Comparison of ENCODE assay signal across 16 mouse cellular contexts in the genomic region with DNA sequence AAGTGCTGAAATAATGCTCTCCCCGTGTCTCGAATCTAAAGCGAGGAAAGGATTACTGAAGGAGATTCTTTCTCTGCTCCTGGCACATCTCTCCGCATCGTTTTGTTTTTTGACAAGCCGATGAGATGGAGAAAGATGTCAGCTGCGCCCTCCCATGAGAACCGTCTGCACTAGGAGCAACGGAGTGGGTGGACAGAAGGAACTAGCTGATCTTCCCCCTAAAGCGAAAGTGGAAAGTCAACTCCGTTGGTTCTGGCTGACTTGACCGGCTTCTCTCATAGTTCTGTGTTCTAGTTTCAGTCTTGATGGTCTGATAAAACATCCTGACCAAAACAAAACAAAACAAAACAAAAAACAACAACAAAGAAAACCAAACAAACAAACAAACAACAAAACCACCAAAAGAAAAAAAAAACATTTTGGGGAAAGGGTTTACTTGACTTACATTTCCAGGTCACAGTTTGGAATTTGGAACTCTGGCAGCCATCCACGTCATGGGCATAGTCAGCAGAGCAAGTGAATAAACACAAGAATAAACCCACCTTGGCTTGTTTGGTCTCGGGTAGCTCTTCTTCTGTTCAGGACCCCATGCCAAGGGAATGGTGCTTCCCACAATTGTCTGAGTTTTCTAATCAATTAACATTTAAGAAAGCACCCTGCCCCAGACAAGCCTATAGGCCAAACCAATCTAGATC. TPM values are rescaled to one million over a fixed set of nuclear protein-coding genes. Genes with fewer than 3 reads are reported as not detected.
A peak's percentile ranks its signal among the peaks of the same experiment; 100 is the strongest.
DNase-seq lines count a peak whose midpoint lies in the region; ATAC-seq and TF ChIP-seq lines count a peak whose summit lies in the region.
"Had no signal": no experiment of that assay in that cellular context is flagged by ENCODE, and none has a peak within 500 bp of the region (broad histone marks: within the 10 kb centered on the region; RNA-seq: fewer than 3 reads in every experiment).

No protein-coding gene starts in this region.

- TF ChIP-seq EP300 in CH12.LX (IDR thresholded peaks at IDR 0.05; ENCODE audit: low read length), result no peak

- no peak for TF ChIP-seq CTCF in CH12.LX (conservative IDR thresholded peaks at IDR 0.05 in 1 of 2, IDR thresholded peaks at IDR 0.05 in 1 of 2; ENCODE audit: low read depth in 2 of 2, low read length in 2 of 2)
- no peak for TF ChIP-seq CTCF in thymus, adult 2 months (IDR thresholded peaks at IDR 0.05; ENCODE audit: borderline replicate concordance, control insufficient read depth, extremely low read depth, insufficient read depth, low read length, poor library complexity)

- H3K27ac ChIP-seq in heart, embryonic 12.5 days (ENCODE audit: poor library complexity, severe bottlenecking), result no peak overlapping the region
- no peak overlapping the region for H3K27ac ChIP-seq in CH12.LX (ENCODE audit: insufficient read depth, low read depth)
- H3K27ac ChIP-seq in heart, embryonic 16.5 days (ENCODE audit: low read length), result no peak overlapping the region
- no peak overlapping the region for H3K27ac ChIP-seq in thymus, adult 2 months (ENCODE audit: control insufficient read depth, insufficient read depth, low read length)
- H3K27ac ChIP-seq: heart, embryonic 13.5 days; hindbrain, embryonic 12.5 days had no signal

- dilution Hi-C loops in CH12.LX (cut with MboI; ENCODE audit: extremely low pct_ligation_motif_present, extremely low pct_unique_long_range_greater_than_20kb, low sequenced_read_pairs), result no loop called here

- in situ Hi-C loops in CH12.LX (cut with MboI; ENCODE audit: low pct_ligation_motif_present, low pct_unique_long_range_greater_than_20kb, low sequenced_read_pairs), result no loop called here

- H3K4me2 ChIP-seq in heart, embryonic 12.5 days, result no peak overlapping the region
- peak overlapping the region; percentile 59; the same call in 1 of the 2 replicates for H3K4me2 ChIP-seq in CH12.LX (ENCODE audit: insufficient read depth, low read depth, poor library complexity, severe bottlenecking)
- H3K4me2 ChIP-seq in heart, embryonic 16.5 days (ENCODE audit: low read depth, low read length), result 0 out of 2 replicates have a peak overlapping the region, but pooled peaks have one; percentile 21
- H3K4me2 ChIP-seq: heart, embryonic 13.5 days; hindbrain, embryonic 12.5 days; lung, embryonic 14.5 days had no signal

- no peak overlapping the region for H3K9ac ChIP-seq in heart, embryonic 12.5 days
- no peak overlapping the region for H3K9ac ChIP-seq in CH12.LX (ENCODE audit: insufficient read depth, low read depth)
- H3K9ac ChIP-seq in heart, embryonic 16.5 days (ENCODE audit: low read length), result no peak overlapping the region
- H3K9ac ChIP-seq: heart, embryonic 13.5 days; hindbrain, embryonic 12.5 days; lung, embryonic 14.5 days had no signal

- H3K36me3 ChIP-seq in heart, embryonic 12.5 days, result no peaks in the 10 kb centered on the region
- H3K36me3 ChIP-seq in CH12.LX (replicated peaks in 1 of 2; ENCODE audit: control insufficient read depth in 1 of 2, insufficient read depth in 1 of 2, low read length in 1 of 2), result no peaks in the 10 kb centered on the region
- H3K36me3 ChIP-seq in heart, embryonic 16.5 days (ENCODE audit: control insufficient read depth, insufficient read depth), result no peaks in the 10 kb centered on the region
- no peaks in the 10 kb centered on the region for H3K36me3 ChIP-seq in thymus, adult 2 months (ENCODE audit: control insufficient read depth, insufficient read depth, low read length)
- H3K36me3 ChIP-seq: heart, embryonic 13.5 days; hindbrain, embryonic 12.5 days had no signal

- WGBS in heart, embryonic 12.5 days, result 78% methylated on average over 14 of the region's 14 CpGs
- WGBS in heart, embryonic 16.5 days, result 71% methylated on average over 14 of the region's 14 CpGs
- 88% methylated on average over 14 of the region's 14 CpGs for WGBS in thymus, adult 2 months

- H3K79me2 ChIP-seq in CH12.LX (replicated peaks; ENCODE audit: control insufficient read depth, extremely low read depth, insufficient read depth, poor library complexity, severe bottlenecking), result no peaks in the 10 kb centered on the region

- no peak for TF ChIP-seq RAD21 in CH12.LX (IDR thresholded peaks at IDR 0.05; ENCODE audit: low read depth, low read length)

- no peak overlapping the region for H3K4me3 ChIP-seq in heart, embryonic 12.5 days
- no peak overlapping the region for H3K4me3 ChIP-seq in CH12.LX (replicated peaks in 1 of 3; ENCODE audit: low read depth in 2 of 3, low read length in 2 of 3, poor library complexity in 1 of 3)
- no peak overlapping the region for H3K4me3 ChIP-seq in heart, embryonic 16.5 days (ENCODE audit: low read length)
- H3K4me3 ChIP-seq in thymus, adult 2 months (ENCODE audit: control insufficient read depth, insufficient read depth, low read length), result no peak overlapping the region
- H3K4me3 ChIP-seq: erythroblast, embryonic 14.5 days; heart, embryonic 13.5 days; hindbrain, embryonic 12.5 days had no signal

- no peak for ATAC-seq in heart, embryonic 12.5 days (ENCODE audit: insufficient number of reproducible peaks, low FRiP score)
- no peak for ATAC-seq in heart, embryonic 16.5 days (replicated peaks; ENCODE audit: extremely low read depth, insufficient read depth, low FRiP score)
- ATAC-seq: forebrain, embryonic 14.5 days; inflammation-experienced regulatory T-cells, adult 6 months had no signal

- no peaks in the 10 kb centered on the region for H3K9me3 ChIP-seq in heart, embryonic 12.5 days (replicated peaks)
- H3K9me3 ChIP-seq in CH12.LX (replicated peaks; ENCODE audit: low read length), result no peaks in the 10 kb centered on the region
- no peaks in the 10 kb centered on the region; the same call in 1 of the 2 replicates for H3K9me3 ChIP-seq in heart, embryonic 16.5 days (replicated peaks; ENCODE audit: control insufficient read depth, low read length)

- no peaks in the 10 kb centered on the region for H3K4me1 ChIP-seq in heart, embryonic 12.5 days (replicated peaks)
- H3K4me1 ChIP-seq in CH12.LX (ENCODE audit: control insufficient read depth in 1 of 2, insufficient read depth in 2 of 2), result peaks cover 0 to 4% of the 10 kb centered on the region in 2 experiments; a peak in 1 of 4 replicates
- H3K4me1 ChIP-seq in heart, embryonic 16.5 days (ENCODE audit: control insufficient read depth, insufficient read depth, low read length), result no peaks in the 10 kb centered on the region
- no peaks in the 10 kb centered on the region for H3K4me1 ChIP-seq in thymus, adult 2 months (replicated peaks; ENCODE audit: control insufficient read depth, insufficient read depth, low read length)
- H3K4me1 ChIP-seq: heart, embryonic 13.5 days; hindbrain, embryonic 12.5 days had no signal

- H3K27me3 ChIP-seq in heart, embryonic 12.5 days (replicated peaks), result no peaks in the 10 kb centered on the region
- no peaks in the 10 kb centered on the region for H3K27me3 ChIP-seq in CH12.LX (replicated peaks)
- no peaks in the 10 kb centered on the region for H3K27me3 ChIP-seq in heart, embryonic 16.5 days (ENCODE audit: control insufficient read depth, insufficient read depth, low read length)
- no peaks in the 10 kb centered on the region for H3K27me3 ChIP-seq in thymus, adult 2 months (ENCODE audit: control insufficient read depth, insufficient read depth, low read length)
- H3K27me3 ChIP-seq: heart, embryonic 13.5 days; hindbrain, embryonic 12.5 days had no signal

- TF ChIP-seq POLR2A in CH12.LX (IDR thresholded peaks at IDR 0.05; ENCODE audit: low read depth, low read length), result no peak
- no peak for TF ChIP-seq POLR2A in thymus, adult 2 months (IDR thresholded peaks at IDR 0.05; ENCODE audit: control insufficient read depth, extremely low read depth, insufficient read depth, low read length, poor library complexity)

- peak; percentile 49 to 60 for DNase-seq in heart, adult 18-20 months
- DNase-seq in kidney, postnatal 36 days, result peak; percentile 29 to 73
- DNase-seq in kidney, postnatal 10 days, result no peak
- DNase-seq in CH12.LX (ENCODE audit: extremely low read depth), result no peak
- no peak for DNase-seq in thymus, adult 2 months
- DNase-seq: embryo, embryonic 11 days; kidney, postnatal 4 days; lung, embryonic 14.5 days had no signal

TF ChIP-seq in CH12.LX, 34 proteins besides CTCF, POLR2A, EP300 and RAD21:
- TF ChIP-seq ETS1 (conservative IDR thresholded peaks at IDR 0.05; ENCODE audit: low read depth, low read length) (no peak), MAX (IDR thresholded peaks at IDR 0.05; ENCODE audit: low read length) (no peak), MAZ (IDR thresholded peaks at IDR 0.05; ENCODE audit: low read depth, low read length) (no peak)
TF ChIP-seq in CH12.LX: peak in this region for 0.

RNA-seq across cellular contexts. Expression of a gene that starts 25.4 kb away (rescaled TPM):
- total RNA-seq in heart, adult 18-20 months (2021), result under 1 TPM; 0.74 to 0.82 TPM
- 48.8 and 51.8 TPM in 2 replicates for polyA plus RNA-seq in heart, embryonic 12.5 days (2016; fragmentation: Nextera tagmentation; extraction: Ambion mirVana)
- total RNA-seq in CH12.LX (2012; rRNA removed) (16.0 and 19.6 TPM in 2 replicates), CH12.LX (2014; rRNA removed) (22.8 and 24.3 TPM in 2 replicates)
- 27.8 and 35.5 TPM in 2 replicates for polyA plus RNA-seq in CH12.LX (2012; ENCODE audit: insufficient read length, low read depth)
- polyA plus RNA-seq in heart, embryonic 16.5 days (2015; fragmentation: Nextera tagmentation; extraction: Ambion mirVana), result 43.0 and 44.8 TPM in 2 replicates
- polyA plus RNA-seq in thymus, adult 2 months (2012; rRNA removed), result 8.2 and 8.3 TPM in 2 replicates
- total RNA-seq: liver, adult 2 months had no signal

RNA-seq across cellular contexts. Expression of a gene that starts 53.3 kb away (rescaled TPM):
- 10 to 100 TPM; 53.9 to 58.2 TPM for total RNA-seq in heart, adult 18-20 months (2021)
- polyA plus RNA-seq in heart, embryonic 12.5 days (2016; fragmentation: Nextera tagmentation; extraction: Ambion mirVana), result 175 and 179 TPM in 2 replicates
- total RNA-seq in CH12.LX (2012; rRNA removed) (68.9 and 69.2 TPM in 2 replicates), CH12.LX (2014; rRNA removed) (190 and 191 TPM in 2 replicates)
- 125 and 185 TPM in 2 replicates for polyA plus RNA-seq in CH12.LX (2012; ENCODE audit: insufficient read length, low read depth)
- 143 and 159 TPM in 2 replicates for polyA plus RNA-seq in heart, embryonic 16.5 days (2015; fragmentation: Nextera tagmentation; extraction: Ambion mirVana)
- polyA plus RNA-seq in thymus, adult 2 months (2012; rRNA removed), result 59.0 and 63.6 TPM in 2 replicates

Comparison
In these comparisons a context has a peak if more than half of its experiments do, and no peak if none do; other contexts are left out.
1. DNase-seq: peak in heart, adult 18-20 months (2 of 2) and kidney, postnatal 36 days (2 of 2); none in kidney, postnatal 10 days (single experiment), CH12.LX (single experiment) and thymus, adult 2 months (single experiment).